Mouse (Mus musculus) cerebellum, adult 2 months (tissue): ENCODE results near the gene Dock6.

Source experiments
- CTCF ChIP-seq: fragments of 200-500 bp; IDR thresholded peaks from 2 replicates; pipeline ENCODE4 v1.5.1; 2011; ENCODE audit warnings: low read depth, mild to moderate bottlenecking, control low read depth, low read length, moderate library complexity, borderline replicate concordance; ENCODE audit not compliant: insufficient read depth
- POLR2A ChIP-seq: fragments of 200-500 bp; IDR thresholded peaks from 2 replicates; pipeline ENCODE4 v1.6.1; 2011; ENCODE audit warnings: low read length, control low read depth, borderline replicate concordance; ENCODE audit not compliant: insufficient read depth

DNA sequence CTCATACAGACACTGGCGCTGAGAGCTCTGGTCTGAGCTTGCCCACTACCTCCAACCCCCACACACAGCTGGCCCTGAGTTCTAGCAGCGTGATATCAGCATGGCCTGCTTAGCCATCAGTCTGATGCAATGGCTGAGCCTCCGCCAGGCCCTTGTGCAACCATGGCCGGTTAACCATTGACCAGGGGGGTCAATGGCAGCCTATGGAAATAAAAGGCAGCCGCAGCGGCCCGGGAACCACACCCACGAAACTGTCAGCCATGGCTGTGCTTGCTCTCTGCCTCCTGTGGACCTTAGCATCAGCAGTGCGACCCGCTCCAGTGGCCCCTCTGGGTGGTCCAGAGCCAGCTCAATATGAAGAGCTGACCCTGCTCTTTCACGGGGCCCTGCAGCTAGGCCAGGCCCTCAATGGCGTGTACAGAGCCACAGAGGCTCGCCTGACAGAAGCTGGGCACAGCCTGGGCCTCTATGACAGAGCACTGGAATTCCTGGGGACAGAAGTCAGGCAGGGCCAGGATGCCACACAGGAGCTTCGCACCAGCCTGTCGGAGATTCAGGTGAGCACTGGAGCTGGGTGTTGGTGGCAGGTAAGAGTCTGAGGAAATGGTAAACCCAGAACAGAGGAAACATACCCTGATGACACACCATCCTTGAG, 17.1 kb downstream of the Dock6 start, which contains the start of gene Angptl8:
- no peak for TF ChIP-seq CTCF
- TF ChIP-seq POLR2A, result no peak
